Mouse (Mus musculus): ENCODE measurements around the gene Olfr1232. TPM values are rescaled to one million over a fixed set of nuclear protein-coding genes. Genes with fewer than 3 reads are reported as not detected.

Gene Olfr1232
- polyA plus RNA-seq (2012; rRNA removed): not detected in 2 replicates

GRCm38 (mm10) chr2:89329575-89329974 lies at the start of gene Olfr1232:
Olfr1232 (minus strand) TSS chr2:89329675.

GRCm38 (mm10) chr2:89364765-89365164 lies 35.3 kb upstream of the Olfr1232 start, which contains the start of gene Olfr1234:
Olfr1234 (minus strand) TSS chr2:89364865.

GRCm38 (mm10) chr2:89342298-89342697 lies 12.8 kb upstream of the Olfr1232 start, which contains the start of gene Olfr1233:
Olfr1233 (minus strand) TSS chr2:89342398.

GRCm38 (mm10) chr2:89306974-89307373 lies 22.5 kb downstream of the Olfr1232 start, which contains the start of gene Olfr1231:
Olfr1231 (minus strand) TSS chr2:89307074.

GRCm38 (mm10) chr2:89297168-89297567 lies 32.3 kb downstream of the Olfr1232 start, which contains the start of gene Olfr1230:
Olfr1230 (minus strand) TSS chr2:89297268.

GRCm38 (mm10) chr2:89287914-89288313 lies 41.6 kb downstream of the Olfr1232 start, which contains the start of gene Olfr1229:
Olfr1229 (minus strand) TSS chr2:89288014.

Other genes starting within 250 kb of the Olfr1232 start
- not detected in 2 replicates for gene Olfr1219, start 246.2 kb downstream of the Olfr1232 start, polyA plus RNA-seq (2012; rRNA removed)
- not detected in 2 replicates for gene Olfr1220, start 222.8 kb downstream of the Olfr1232 start, polyA plus RNA-seq (2012; rRNA removed)
- not detected in 2 replicates for gene Olfr1221, start 212.4 kb downstream of the Olfr1232 start, polyA plus RNA-seq (2012; rRNA removed)
- gene Olfr1222, start 196.6 kb downstream of the Olfr1232 start, polyA plus RNA-seq (2012; rRNA removed): not detected in 2 replicates
- gene Olfr1223, start 178.1 kb downstream of the Olfr1232 start, polyA plus RNA-seq (2012; rRNA removed): not detected in 2 replicates
- gene Olfr1224-ps1, start 165.6 kb downstream of the Olfr1232 start, polyA plus RNA-seq (2012; rRNA removed): not detected in 2 replicates
- gene Olfr1225, start 155.0 kb downstream of the Olfr1232 start, polyA plus RNA-seq (2012; rRNA removed): not detected in 2 replicates
- not detected in 2 replicates for gene Olfr1226, start 129.6 kb downstream of the Olfr1232 start, polyA plus RNA-seq (2012; rRNA removed)
- not detected in 2 replicates for gene Olfr1228, start 75.6 kb downstream of the Olfr1232 start, polyA plus RNA-seq (2012; rRNA removed)
- not detected in 2 replicates for gene Olfr1229, start 41.7 kb downstream of the Olfr1232 start, polyA plus RNA-seq (2012; rRNA removed)
- gene Olfr1230, start 32.4 kb downstream of the Olfr1232 start, polyA plus RNA-seq (2012; rRNA removed): not detected in 2 replicates
- not detected in 2 replicates for gene Olfr1231, start 22.6 kb downstream of the Olfr1232 start, polyA plus RNA-seq (2012; rRNA removed)
- not detected in 2 replicates for gene Olfr1233, start 12.7 kb upstream of the Olfr1232 start, polyA plus RNA-seq (2012; rRNA removed)
- not detected in 2 replicates for gene Olfr1234, start 35.2 kb upstream of the Olfr1232 start, polyA plus RNA-seq (2012; rRNA removed)
- not detected in 2 replicates for gene Olfr1238, start 80.0 kb upstream of the Olfr1232 start, polyA plus RNA-seq (2012; rRNA removed)
- gene Olfr1239, start 90.7 kb upstream of the Olfr1232 start, polyA plus RNA-seq (2012; rRNA removed): not detected in 2 replicates
- not detected in 2 replicates for gene Olfr1240, start 113.3 kb upstream of the Olfr1232 start, polyA plus RNA-seq (2012; rRNA removed)
- not detected in 2 replicates for gene Olfr1241, start 157.5 kb upstream of the Olfr1232 start, polyA plus RNA-seq (2012; rRNA removed)
- gene Olfr1242, start 168.7 kb upstream of the Olfr1232 start, polyA plus RNA-seq (2012; rRNA removed): not detected in 2 replicates
- gene Olfr1243, start 201.8 kb upstream of the Olfr1232 start, polyA plus RNA-seq (2012; rRNA removed): not detected in 2 replicates
- gene Olfr1245, start 248.8 kb upstream of the Olfr1232 start, polyA plus RNA-seq (2012; rRNA removed): not detected in 2 replicates